Mouse (Mus musculus): ENCODE measurements around the gene Rbfox3. TPM values are rescaled to one million over a fixed set of nuclear protein-coding genes. Genes with fewer than 3 reads are reported as not detected.

Rbfox3 gene
- total RNA-seq, 2 experiments from 2014 or later, result 0.26 to 0.63 TPM

GRCm38 (mm10) chr11:118550773-118551520 is 360.4 kb downstream of the Rbfox3 start:
- DNase-seq, result no peak

DNA sequence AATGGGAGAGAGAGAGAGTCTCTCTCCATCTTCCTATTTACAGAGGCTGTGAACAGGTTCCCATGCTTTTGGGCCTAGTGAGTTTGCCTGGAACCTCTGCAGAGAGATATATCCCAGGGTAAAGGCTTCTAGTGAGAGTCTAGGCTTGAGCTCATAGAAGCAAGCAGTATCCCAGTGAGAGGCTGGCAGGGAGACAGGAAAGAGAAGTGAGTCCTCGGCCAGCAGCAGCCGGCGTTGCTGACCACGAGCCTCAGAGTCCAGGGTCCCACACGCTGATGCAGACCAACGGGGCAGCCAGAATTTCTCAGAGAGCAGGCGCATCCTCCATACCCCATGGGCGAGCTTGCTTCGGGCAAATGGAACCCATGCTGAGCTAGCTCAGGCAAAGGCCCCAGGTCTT is 363.2 kb downstream of the Rbfox3 start:
- no peak for DNase-seq

- no peak for DNase-seq
Observed at GRCm38 (mm10) chr11:118546269-118546668, 365.1 kb downstream of the Rbfox3 start.

GRCm38 (mm10) chr11:118545690-118546089 is 365.7 kb downstream of the Rbfox3 start:
- DNase-seq, result no peak

GRCm38 (mm10) chr11:118544564-118544963 is 366.8 kb downstream of the Rbfox3 start:
- DNase-seq, result no peak

GRCm38 (mm10) chr11:118542906-118543305 is 368.5 kb downstream of the Rbfox3 start:
- no peak for DNase-seq

DNA sequence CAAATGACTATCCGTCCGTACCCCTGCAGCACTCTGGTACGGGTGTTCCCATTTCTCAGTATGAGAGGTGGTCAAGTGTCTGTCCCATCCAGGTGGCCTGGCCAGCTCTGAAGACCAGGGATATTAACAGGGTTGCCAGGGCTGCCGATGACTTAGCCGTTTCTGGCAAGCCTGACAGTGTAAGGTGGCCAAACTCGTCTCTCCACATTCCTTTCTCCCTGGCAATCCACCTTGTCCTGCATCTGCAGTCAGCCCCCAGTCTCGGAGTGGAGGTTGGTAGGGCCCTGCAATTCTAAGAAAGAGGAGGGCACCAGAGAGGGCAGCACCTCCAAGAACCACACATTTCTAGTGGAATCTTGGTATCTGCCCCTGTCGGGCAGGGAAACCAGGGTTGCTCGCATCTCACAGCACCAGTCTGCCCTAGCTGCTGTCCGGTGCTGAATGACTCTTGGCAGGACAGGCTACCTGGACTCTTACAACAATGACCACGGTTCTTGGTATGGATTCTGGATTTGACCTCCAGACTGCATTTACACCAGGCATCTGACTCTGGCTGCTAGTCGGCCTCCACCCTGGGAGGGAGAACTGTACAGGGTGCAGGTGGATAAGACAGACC is 370.9 kb downstream of the Rbfox3 start:
- DNase-seq, result no peak

DNA sequence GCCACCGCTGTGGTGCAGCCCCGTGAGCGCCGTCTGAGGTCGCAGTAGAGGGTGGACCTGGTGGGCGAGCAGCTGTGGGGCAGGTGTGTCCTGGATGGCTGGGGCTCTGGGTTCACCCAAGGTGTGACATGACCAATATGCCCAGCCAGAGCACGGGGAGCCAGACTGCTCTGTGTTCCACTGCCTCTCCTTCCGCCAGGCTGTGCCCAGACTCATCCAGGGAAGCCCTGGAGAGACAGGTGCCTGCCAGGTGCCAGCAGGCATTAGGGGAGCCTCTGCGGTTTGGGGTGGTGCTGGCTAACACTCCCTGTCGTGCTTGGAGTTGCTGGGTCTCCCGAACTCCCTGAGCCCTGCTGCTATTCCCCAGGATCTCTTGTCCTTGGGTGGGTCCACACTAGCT is 373.4 kb downstream of the Rbfox3 start:
- DNase-seq, result no peak

- DNase-seq, result peak; percentile 65
Observed at GRCm38 (mm10) chr11:118534382-118535092, 376.9 kb downstream of the Rbfox3 start.

DNA sequence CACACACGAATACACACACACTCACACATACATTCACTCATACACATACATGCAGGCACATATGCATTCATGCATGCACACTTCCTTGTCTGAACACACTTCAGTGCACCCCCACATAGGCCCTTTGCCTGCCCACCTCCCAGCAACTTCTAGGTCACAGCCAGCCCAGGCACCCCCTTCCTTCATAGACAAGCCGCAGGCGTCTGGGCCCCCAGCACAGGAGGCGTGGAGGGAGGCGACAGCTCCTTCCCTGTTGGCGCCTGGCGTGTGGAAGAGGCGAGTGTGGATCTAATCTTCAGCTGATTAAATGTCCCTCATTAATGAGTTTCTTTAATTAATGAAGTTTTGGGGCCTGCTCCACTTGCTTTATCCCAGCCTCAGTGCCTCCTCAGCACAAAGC is 381.1 kb downstream of the Rbfox3 start:
- DNase-seq, result no peak

DNA sequence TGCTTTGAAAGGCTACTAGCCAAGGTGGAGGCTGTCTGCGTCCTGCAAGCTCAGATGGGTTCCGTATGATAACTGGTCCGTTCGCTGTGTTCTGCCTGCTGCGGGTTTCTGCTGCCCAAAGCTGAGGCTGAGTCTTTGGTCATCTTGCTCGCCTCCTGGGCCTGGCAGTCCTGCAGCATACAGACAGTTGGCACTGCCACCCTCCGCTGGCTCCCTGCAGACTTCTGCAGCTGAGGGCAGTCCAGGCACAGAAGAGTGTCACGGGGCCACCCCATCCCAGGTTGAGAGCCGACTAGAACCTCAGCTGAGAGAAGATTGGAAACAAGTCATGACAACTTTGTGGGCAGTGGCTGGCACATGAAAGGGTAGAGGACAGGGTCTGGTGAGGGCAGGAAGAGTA is 382.6 kb downstream of the Rbfox3 start:
- no peak for DNase-seq

DNA sequence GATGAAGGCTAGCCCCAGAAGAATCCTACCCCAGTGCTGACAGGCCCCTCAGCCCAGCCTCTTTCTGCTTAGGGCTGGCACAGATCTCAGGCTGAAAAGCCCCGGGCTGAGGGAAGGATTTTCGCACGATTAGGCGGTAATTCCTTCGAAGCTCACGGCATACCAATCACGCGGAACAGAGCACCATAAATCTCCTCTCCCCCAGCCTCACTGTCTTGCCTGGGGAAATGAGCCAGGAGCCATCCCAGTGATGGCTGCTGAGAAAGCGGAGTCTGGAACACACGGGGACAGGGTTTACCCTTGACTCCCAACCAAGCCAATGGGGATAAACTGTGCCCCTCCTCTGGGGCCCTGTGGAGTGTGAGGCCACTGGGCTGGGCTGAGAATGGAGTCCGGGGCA is 386.3 kb downstream of the Rbfox3 start:
- no peak for DNase-seq

GRCm38 (mm10) chr11:118523496-118524145 is 387.8 kb downstream of the Rbfox3 start:
- no peak for DNase-seq

DNA sequence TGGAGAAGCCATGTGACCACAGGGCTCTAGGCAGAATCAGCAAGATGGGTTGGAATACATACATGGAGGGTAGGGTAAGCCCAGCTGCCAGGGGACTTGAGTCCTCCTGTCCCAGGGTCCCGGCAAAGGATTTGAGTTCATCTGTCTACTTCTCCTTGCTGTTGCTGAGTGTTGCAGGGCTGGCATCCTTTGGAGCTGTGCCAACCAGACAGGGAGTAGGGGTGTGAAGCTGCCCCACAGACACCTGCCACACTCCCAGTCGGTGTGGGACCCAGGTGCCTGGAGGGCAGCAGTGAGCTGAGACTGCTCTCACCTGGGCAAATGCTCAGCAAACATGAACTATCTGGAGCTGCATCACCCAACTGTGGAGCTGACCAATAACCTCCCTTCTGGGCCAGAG is 390.5 kb downstream of the Rbfox3 start:
- no peak for DNase-seq

- DNase-seq, result no peak
Observed at GRCm38 (mm10) chr11:118520251-118520650, 391.1 kb downstream of the Rbfox3 start.

DNA sequence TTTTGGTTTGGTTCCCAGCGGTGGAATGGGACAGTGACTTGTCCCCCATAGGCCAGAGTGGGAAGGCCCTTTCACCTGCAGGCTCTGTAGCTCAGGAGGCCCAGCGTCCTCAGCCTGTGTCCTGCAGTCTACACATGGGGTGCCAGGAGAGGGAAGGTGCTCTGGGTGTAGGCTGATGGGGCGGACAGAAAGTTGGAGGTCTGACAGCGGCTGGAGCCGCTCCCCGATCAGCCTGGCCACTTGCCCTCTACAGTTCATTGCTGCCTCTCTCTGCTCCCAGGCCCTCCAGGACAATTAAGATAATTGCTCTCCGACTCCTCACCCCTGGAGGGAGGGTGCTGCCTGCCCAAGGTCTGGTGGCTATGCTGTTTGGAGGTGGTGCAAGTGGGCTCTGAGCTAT is 392.7 kb downstream of the Rbfox3 start:
- no peak for DNase-seq

DNA sequence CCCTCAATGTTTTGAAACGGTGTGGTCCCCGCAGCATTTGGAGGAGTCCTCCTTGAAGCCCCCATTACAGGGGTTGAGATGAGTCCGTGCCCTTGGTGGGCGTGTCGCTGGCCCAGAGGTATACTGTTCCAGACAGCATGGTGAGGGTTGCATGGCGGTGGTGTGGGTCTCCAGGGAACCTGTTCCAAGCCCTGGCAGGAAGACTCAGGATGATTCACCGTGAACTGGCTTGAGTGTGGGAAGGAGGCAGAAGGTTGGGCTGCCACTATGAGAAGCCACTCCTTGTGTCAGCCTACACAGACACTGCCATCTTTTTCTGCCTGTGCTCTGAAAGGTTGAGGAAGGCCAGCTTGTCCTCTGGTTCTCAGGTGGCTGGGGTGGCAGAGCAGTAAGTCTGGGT is 393.5 kb downstream of the Rbfox3 start:
- DNase-seq, result no peak

GRCm38 (mm10) chr11:118512257-118512910 is 399.0 kb downstream of the Rbfox3 start:
- no peak for DNase-seq

DNA sequence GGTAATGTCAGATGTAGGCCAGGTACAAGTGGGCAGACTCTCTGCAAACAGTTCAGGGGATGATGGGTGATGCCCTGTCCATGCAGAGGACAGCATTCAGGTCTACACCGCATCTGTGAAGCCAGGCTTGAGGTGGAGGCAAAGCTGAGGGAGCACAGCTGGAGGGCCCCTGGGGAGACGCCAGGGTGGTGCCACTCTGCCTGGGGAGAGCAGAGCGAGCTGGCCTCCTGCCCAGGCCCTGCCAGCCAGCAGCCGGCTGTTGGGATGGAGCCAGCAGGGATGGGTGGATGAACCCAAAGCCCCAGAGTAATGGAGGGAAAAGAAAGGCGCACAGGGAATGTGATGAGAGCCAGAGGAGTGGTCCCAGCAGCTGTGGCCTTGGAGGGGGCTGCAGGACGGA is 399.5 kb downstream of the Rbfox3 start:
- DNase-seq, result peak; percentile 59

DNA sequence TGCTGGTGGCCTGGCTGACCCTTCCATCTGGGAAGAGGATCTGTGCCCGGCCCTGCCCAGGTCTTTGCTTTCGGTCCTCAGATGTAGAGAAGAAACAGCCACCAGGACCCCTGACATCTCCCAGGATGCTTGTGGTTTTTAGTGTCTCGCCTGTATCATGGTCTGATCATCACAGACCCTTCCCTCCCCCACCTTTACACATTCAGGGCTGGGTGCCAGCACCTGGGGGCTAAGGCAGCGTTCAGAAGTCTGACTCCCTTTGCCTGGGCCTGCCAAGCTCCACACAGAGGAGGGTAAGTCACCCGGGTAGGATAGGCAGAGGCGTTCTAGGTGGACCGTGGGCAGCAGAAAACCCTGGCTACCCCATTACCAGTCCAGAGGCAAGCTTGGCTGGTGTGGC is 403.1 kb downstream of the Rbfox3 start:
- DNase-seq, result no peak

- DNase-seq, result peak; percentile 80
Observed at GRCm38 (mm10) chr11:118507904-118508303, 403.5 kb downstream of the Rbfox3 start.

GRCm38 (mm10) chr11:118507095-118507494 is 404.3 kb downstream of the Rbfox3 start:
- DNase-seq, result no peak

- DNase-seq, result no peak
Observed at GRCm38 (mm10) chr11:118504180-118504454, 407.3 kb downstream of the Rbfox3 start.
